Mouse (Mus musculus) frontal cortex, adult 2 months (tissue): ENCODE data around the gene Sept7. TPM values are rescaled to one million over a fixed set of nuclear protein-coding genes. Genes with fewer than 3 reads are reported as not detected.
"Not testable (repeated sequence)": the region's sequence is repeated elsewhere in the genome, so short reads cannot be mapped to it uniquely, and the experiment has no call there.

ENCODE experiments used
- DNase-seq, 2 experiments: peaks; one replicate each; pipeline ENCODE4 v3.0.0; 2022; ENCODE audit warnings: low spot score in 1 of 2; ENCODE audit errors: extremely low spot score in 1 of 2
- polyA plus RNA-seq: library from polyadenylated mRNA; depleted of rRNA; stranded (reverse); fragments of >200 nt; gene quantifications from 2 replicates; pipeline ENCODE4 v1.2.3, GENCODE M21; 2012; rRNA removed

The Sept7 gene
- 244 and 267 TPM in 2 replicates for polyA plus RNA-seq

DNA sequence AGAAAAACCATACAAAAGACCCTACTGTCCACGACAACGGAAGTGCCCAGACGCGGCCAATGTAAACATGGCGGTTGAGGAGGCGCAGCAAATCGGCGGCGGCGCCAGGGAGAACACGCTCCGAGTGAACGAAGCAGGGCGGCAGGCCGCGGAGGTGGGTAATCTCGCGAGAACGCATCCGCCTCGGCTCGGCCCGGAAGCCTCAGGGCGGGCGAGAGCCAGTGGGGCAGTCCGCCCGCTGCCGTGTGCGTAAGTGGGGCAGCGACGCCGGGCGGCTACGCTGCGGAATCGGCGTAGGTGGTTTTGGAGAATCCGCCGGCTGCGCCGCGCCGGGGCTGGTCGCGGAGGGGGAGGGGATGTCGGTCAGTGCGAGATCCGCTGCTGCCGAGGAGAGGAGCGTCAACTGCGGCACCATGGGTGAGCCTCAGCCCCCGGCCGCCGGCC lies at the start of gene Sept7:
TSS of gene Sept7 (plus strand) at position 157 of the 444 bp plus-strand sequence.
- peak; percentile 97 to 100 for DNase-seq

DNA sequence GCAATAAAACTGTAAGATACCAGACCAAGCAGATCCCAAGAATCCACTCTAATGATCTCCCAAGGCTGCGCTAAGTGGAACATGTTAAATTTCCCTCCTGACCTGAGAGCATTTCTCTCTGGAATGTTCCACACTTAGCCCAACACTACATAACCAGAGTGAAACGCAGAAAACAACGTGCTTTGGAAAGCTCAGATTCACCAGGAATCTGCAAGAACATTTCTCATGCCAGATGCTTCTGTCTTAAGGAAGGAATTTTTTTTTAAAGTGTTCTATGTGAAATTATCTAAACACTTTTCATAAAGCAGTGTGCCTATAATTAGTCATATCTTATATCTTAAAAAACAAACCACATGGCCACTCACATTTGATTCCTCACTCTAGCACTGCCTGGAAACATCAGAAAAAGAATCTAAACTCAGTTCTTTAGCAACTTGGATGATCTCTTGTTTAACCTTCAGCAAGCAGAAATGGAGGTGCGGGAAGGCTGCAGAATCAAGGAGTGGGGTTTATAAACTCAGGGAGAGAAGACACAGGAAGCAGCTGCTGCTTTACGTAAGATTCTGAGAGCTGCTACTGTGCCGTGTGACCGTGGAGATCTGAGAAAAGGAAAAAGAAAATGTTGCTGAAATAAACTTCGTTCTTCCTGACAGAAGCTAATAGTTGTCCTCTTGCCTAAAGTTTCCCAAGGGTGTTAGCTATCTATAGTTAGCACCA lies 44.0 kb upstream of the Sept7 start:
- peak; percentile 74 to 75 for DNase-seq

DNA sequence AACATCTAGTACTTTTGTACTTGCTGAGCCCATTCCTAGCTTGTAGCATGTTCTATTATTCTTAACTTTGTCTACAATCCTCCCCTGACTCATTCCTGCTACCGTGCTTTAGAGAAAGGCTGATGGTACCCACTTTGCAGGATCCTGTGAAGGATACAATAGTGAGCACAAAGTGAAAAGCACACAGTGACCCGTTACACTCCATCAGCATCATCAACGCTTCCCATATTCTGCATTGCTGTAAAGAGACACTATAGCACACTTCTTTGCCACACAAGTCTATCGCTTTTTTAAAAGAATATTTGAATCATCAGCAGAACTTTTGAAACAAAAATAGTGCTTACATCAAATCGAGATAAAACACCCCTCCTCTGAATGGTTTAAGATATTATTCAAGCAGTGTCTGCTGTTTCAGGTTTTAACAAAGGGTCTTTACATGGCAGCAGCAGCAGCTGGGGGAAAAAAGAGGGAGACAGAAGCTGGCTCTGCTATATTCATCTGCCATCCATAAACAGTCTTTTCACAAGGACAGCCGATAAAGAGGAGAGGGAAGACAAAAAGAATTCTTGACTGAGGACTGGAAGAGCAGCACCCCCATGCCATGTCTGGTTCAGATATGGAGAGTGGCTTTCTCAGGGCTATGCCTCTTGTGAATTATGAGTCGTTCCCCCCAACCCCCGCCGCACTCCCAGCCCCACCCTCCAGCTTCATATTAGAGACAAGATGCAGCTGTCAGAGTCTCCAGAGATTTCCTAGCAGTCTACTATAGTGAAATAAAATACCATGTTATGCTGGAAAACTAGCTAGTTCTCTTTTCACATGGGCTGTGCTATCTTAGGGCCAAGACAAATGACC lies 39.7 kb upstream of the Sept7 start:
- no peak for DNase-seq

DNA sequence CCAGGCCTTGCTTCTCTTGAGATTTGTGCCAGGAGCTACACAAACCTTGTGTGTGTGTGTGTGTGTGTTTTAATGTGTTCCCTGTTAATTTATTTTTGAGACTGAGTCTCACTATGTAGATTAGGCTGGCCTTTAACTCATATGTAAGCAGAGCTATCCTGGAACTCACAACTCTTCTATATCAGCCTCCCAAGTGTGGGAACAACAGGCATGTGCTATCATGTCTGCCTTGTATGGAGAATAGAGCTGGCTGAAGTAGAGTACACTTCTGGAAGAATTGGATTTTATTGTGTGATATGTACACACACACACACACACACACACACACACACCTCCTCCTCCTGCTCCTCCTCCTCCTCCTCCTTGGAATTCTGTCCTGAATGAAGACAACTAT lies 39.1 kb upstream of the Sept7 start:
- DNase-seq = no peak

DNA sequence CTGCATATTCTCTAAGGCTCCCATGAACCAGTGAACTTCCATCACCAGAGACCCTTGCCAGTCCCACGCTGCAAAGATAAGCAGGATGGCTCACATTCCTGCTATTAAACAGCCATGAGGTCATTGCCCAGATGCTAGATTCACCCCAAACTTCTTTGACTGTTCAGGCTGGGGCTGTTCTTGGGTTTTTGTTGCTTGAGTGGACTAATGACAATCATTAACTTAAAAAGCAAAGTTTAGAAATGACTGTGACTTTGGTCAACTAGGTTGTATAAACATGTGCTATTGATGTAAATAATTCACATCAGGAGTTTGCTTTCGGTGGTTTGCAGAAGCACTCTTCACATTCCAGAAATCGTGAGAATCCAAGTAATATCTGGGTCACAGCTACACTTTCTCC lies 36.8 kb upstream of the Sept7 start:
- no peak for DNase-seq

DNA sequence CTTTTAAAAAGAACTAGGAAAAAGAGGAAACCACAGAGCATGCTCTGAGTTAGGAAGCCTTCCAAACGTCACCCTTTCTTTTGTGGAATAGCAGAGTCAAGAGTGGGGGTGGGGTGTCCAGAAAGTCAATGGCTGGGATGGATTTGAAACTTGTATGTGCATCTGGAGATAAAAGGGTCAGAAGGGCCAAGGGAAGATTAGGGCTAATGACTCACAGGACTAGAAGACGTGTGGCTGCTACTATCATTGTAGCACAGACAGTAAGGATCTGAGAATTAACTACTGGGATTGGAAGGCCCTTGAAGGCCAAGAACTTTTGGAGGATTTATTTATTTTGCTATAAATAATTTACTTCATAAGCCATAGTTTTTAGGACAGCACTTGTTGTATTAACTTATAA lies 36.0 kb upstream of the Sept7 start:
- DNase-seq = no peak

DNA sequence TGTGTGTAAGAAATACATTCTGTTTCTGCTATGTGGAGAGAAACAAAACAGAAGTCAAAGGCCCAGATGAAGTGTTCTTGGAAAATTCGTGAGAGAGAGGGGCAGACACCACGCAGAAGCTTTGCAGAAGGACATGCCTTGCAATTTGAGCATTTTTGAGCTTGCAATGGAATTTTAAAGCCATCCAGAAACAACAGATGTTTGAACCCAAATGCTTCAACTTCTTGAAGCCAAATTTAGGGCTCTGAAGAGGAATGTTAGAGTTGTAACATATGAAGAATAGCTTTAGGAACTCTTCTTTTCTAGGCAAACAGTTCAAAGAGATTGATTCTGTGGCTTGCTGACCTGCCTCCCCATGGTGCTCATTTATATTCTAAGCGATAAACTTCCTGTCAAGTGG lies 33.3 kb upstream of the Sept7 start:
- peak in 1 of 2 experiments; percentile 62 for DNase-seq

DNA sequence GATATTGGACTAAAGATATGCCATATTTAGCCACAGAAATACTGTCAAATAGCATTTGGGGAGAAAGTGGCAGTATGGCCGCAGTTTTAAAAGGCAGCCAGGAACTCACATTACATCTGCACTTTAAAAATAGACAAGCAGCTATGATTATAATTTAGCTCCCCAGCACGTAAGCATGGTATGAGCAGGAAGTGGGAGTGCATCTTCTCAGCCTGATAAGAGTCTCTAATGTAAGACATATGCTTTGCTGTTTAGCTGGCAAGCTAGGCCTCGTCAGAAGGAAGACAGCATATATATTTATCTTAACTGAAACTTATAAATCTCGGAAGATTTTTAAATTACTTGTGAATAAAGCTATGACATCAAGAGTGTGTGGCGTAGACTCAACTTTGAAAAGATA lies 32.4 kb upstream of the Sept7 start:
- peak; percentile 53 to 59 for DNase-seq

DNA sequence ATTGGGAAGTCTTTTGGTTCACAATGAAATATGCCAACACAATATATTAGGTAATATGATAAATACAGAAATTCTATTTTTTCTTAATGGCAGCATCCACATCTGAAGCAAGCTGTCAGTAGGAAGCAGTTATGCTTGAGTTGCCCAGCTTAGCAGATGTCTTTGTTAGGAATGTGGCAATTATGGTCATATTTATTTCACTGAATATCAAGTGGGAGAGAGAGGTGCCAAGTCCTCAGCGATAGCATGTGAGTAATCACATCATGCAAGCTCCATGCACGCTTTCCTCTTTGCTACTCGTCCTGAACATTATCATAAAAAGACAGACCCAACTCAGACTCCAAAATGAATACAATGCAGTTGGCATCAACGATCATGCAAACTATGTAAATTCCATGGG lies 27.3 kb upstream of the Sept7 start:
- DNase-seq = peak; percentile 46 to 47

DNA sequence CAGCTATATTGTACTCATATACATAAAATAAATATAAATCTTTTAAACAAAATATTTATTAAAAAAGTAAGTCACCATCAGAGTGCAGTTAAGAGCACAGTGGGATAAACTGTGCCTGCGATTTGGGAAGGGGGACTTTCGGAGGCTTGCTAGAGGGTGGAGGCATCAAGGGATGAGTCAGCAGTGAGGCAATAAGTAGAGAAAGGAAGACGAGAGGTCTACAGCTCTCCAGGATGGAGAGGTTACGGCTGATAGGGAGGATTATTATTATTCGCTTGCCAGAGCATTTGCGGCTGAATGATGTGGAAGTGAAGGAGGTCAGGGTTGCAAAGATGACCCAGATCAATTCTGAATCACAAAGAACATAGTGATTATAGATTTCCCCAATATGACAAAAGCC lies 22.5 kb upstream of the Sept7 start:
- no peak for DNase-seq

DNA sequence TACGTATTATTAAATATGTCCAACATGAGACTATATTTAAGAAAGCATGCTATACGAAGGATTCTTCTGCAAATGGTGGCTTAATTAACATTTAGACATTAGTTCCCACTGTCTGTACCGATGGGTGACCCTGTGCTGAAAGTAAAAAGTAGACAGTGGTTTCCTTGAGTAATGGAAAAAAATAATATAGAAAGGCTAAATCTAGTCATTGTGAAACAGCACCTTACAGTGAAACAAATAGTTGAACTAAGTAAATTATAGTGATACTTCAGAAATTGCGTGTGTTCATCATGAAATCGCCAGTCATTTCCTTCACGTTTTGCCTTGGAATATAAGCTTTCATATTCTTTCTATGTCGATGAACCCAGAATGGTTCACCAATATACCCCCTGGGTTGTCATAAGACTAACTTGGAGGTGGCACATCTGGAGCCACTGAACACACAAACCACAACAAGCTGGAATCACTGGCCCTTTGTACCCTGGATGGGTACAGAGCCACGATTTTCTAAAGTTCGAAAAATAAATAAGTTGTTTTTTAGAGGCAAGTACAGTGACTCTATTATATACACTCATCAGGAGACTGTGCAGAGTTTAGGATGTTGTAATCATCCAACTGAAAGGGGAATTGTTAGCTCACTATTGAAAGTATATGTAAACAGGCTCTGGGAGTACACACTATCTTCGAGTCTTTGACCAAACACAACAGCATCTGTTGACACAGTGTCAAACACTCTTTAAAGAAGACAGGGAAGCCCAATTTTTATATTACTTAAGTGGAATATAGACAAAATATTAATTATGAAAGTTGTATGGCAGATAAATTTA lies 21.8 kb upstream of the Sept7 start:
- DNase-seq = no peak

DNA sequence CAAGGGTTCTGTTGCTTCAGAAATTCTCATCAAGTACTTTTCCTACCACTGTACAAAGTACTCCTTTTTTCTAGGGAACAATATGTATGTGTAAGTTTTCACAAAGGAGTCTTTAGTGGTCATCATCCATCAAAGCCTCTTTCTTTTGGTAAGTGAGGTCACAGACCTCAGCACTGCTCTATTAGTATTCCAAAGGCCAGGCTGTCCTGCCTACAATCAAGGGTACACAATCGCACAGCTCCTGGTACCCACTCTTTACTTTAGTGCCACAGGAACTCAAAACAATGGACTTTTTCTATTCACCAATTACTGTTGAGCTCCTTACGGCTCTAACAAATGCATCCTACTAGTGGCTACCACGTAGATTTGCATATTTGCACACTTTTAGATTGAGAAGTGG lies 11.2 kb upstream of the Sept7 start:
- no peak for DNase-seq

DNA sequence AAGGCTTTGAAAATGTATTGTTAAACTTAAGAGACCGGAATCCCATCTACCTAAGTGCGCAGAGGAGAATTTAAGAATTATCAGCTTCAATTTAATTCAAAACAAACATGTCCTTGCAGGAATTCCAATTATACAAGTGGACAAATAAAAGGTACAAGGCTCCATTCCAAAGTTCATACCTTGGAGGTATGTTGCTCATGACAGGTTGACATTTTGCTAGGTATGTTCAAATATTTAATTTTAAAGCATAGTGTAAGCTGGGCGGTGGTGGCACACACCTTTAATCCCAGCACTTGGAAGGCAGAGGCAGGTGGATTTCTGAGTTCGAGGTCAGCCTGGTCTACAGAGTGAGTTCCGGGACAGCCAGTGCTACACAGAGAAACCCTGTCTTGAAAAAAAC lies 10.5 kb upstream of the Sept7 start:
- DNase-seq = not testable (repeated sequence)

DNA sequence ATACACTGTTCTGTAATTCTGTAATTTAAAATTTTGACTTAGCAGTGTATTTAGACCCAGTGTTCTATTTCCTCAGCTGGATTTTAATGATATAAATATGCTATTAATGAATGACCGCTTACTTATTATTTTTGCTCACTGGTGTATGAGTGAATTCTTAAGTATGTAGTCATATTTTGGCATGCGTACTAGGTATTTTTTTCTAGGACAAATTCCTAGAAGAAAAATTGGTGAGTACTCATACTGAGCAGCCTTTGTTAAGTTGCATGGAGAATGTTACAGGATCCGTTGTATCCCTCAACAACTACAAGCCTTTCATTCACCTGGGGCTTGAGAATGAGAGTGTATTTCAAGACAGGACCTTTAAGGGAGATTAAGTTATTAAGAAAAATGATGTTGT lies 10.0 kb upstream of the Sept7 start:
- DNase-seq = no peak

DNA sequence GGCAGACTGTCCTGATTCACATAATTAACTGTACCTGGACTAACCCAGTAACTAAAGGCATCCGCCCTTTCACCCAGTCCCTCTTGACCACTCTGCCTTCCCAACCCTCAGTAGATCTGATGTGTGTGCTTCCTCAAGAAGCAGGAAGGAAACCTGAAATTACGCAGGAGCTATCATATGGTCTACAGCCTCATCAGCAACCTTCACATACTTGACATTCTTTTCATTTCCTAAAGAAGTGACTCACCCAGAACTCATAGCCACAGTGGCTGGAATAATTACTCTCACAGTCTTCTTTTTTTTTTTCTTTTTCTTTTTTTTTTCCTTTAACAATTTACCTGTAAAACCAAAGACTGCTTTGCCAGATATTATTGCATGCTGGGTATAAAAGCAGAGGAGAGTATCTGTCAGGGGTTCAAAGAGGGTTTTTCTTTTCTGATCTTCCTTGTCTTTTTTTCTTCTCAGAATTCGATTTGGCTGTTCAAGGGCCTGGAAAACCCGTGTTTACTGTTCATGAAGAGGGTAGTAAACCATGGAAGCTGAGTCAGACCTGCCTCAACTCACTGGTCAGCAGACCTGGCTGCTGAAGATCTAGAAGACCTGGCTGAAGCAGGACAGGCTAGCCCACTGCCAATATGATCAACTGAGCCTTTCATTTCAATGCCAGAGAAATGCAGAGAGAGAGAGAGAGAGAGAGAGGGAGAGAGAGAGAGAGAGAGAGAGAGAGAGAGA lies 8.1 kb upstream of the Sept7 start:
- DNase-seq = no peak

DNA sequence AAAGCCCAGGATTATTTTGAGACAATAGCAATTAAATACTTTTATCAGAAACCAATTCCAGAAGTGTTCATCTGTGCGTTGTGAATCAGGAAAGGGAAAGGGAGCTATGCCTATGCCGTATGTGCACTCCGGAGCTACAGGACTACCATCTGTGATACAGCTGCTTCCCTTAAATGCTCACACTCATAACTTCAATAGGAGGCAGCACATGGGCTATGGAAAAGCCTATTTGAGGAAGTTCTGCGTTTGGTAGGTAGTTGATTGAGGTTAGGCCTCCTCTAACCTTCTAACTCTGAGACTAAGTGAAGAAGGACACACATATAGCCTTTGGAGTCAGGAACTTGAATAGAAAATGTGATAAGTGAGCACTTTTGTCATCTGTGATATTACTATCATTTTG lies 7.1 kb upstream of the Sept7 start:
- DNase-seq = no peak

DNA sequence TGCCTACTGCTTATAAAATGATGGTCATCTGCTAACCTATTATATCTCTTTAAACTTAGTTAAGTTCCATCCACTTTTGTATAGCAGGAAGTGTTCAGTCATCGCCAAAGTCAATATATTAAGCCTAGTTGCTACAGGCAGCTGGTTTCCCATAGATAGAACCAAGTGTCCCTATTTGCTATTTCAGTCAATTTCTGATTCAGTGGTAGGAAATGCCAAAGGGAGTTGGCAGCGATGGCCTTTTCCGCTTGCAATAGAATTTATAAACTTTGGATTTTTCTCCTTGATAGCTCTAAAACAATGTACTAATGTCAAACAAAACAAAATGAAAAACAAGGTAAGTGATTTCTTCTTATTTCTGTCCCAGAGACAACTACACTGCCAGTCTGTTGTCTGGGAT lies 5.7 kb upstream of the Sept7 start:
- no peak for DNase-seq

DNA sequence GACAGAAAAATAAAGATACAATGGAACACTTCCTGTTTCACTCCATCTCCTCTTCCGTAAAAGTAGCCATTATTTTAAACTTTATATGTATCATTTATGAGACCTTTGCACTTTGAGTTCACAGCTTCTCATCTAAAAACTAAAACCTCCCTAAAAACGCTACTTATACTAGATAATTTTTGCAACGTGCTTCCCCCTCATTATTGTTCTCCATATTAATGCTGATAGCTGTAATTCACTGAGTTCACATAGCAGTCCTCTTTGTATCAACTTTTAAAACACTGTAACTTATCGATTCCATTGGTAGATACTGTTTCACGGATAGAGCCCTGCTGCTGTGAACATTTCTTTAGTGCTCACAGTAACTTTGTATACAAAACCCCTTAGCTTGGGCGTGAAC lies 1.1 kb upstream of the Sept7 start:
- DNase-seq = no peak

DNA sequence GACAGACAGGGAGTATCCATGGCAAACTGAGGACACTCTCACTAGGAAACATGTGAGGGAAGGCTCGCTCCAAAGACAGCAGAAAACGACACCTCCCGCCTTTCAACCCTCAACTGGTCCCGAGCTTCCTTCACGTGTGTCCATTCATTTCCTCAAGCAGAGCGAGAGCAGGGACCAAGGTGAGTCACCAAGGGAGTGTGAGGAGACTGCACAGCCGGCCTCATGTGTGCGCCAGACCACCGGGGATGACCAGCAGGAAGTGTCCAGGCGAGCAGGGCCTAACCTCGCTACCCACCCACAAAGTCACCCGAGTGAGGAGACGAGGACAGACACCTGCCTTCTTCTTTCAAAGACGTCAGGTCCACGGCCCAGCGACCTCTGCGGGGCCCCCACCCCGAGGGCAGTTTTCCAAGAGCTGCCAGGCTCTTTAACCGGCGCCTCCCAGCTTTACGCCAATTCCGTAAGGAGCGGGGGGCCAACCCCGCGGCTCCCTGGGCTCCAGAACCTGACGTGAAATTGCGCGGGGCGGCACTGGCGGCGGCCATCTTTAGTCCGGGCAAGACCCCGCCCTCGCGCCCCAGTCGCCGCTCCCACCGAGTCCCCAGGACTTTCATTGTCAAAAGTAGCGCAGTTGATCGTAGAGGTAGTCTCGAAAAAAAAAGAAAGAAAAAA lies 492 bp upstream of the Sept7 start:
- DNase-seq = peak; percentile 84 to 93
